Mouse (Mus musculus): ENCODE measurements around the gene Acp6. TPM values are rescaled to one million over a fixed set of nuclear protein-coding genes. Genes with fewer than 3 reads are reported as not detected.

Gene Acp6
- total and polyA plus RNA-seq, 3 experiments, result 10.8 to 12.5 (median 12.1) TPM

DNA sequence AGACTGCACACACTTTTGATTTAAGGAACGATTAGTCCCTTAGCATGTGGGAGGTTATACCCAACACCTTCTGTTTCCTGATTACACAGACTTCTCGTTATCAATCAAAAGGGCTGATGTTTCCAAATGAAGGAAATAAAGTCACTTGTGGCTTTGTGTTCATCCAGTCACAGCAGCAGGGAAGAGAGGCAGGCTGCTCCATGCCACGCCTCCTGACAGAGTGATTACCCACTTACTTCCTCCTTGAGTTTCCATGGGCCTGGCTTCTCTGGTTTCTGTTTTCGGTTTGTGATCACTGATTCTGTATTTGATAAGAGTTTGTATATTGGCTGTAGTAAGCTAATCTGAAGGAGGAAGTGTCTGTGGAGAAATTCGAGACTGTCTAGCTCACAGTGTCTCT is 52.6 kb downstream of the Acp6 start:
- Histone ChIP-seq H3K36me3 (replicated peaks in 1 of 2; ENCODE audit: control insufficient read depth in 1 of 2, insufficient read depth in 1 of 2, low read length in 1 of 2) (peaks cover 63 to 94% of the 10 kb centered on the region in 2 experiments), H3K4me3 (replicated peaks in 1 of 3; ENCODE audit: low read depth in 2 of 3, low read length in 2 of 3, poor library complexity in 1 of 3) (no peak overlapping the region), H3K79me2 (replicated peaks; ENCODE audit: control insufficient read depth, extremely low read depth, insufficient read depth, poor library complexity, severe bottlenecking) (no peaks in the 10 kb centered on the region), H3K9me3 (replicated peaks; ENCODE audit: low read length) (no peaks in the 10 kb centered on the region), H3K27me3 (replicated peaks) (no peaks in the 10 kb centered on the region), H3K4me1 (ENCODE audit: control insufficient read depth in 1 of 2, insufficient read depth in 2 of 2) (peaks cover 0 to 19% of the 10 kb centered on the region in 2 experiments; a peak in 2 of 4 replicates), H3K27ac (ENCODE audit: insufficient read depth, low read depth) (no peak overlapping the region), H3K4me2 (ENCODE audit: insufficient read depth, low read depth, poor library complexity, severe bottlenecking) (no peak overlapping the region), H3K9ac (ENCODE audit: insufficient read depth, low read depth) (no peak overlapping the region)
- in situ Hi-C loops (cut with MboI; ENCODE audit: low pct_ligation_motif_present, low pct_unique_long_range_greater_than_20kb, low sequenced_read_pairs), result no loop called here
- TF ChIP-seq CHD1 (IDR thresholded peaks at IDR 0.05; ENCODE audit: low read depth, low read length) (no peak), USF1 (IDR thresholded peaks at IDR 0.05; ENCODE audit: low read depth, low read length) (no peak), CHD2 (IDR thresholded peaks at IDR 0.05; ENCODE audit: low read length) (no peak), USF2 (conservative IDR thresholded peaks at IDR 0.05; ENCODE audit: low read depth, low read length) (no peak), NELFE (IDR thresholded peaks at IDR 0.05; ENCODE audit: low read depth, low read length) (no peak), BHLHE40 (IDR thresholded peaks at IDR 0.05; ENCODE audit: low read depth, low read length) (no peak), POLR2A (IDR thresholded peaks at IDR 0.05; ENCODE audit: low read depth, low read length) (no peak)
- peak; percentile 46 for DNase-seq (ENCODE audit: extremely low read depth)
- dilution Hi-C loops (cut with MboI; ENCODE audit: extremely low pct_ligation_motif_present, extremely low pct_unique_long_range_greater_than_20kb, low sequenced_read_pairs), result no loop called here

DNA sequence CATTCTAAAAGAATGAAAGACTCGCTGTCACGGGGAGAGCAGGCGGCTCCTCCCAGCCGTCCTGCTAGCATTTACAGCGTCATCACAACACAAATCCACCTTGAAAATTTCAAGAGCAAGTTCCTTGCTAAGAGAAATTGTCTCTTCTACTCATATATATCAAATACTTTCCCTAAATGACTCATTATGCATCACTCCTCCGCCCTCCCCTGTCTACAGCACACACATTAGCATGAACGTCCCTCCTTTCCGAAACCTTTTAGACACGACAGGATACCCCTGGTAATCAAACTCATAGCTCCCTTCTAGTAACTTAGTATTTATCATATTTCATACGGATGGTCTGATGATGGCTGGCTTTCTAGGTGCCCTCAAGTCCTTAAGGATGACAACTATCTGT is 55.3 kb downstream of the Acp6 start:
- Histone ChIP-seq H3K4me1 (ENCODE audit: control insufficient read depth in 1 of 2, insufficient read depth in 2 of 2) (peaks cover 0 to 10% of the 10 kb centered on the region in 2 experiments; a peak in 2 of 4 replicates), H3K27ac (ENCODE audit: insufficient read depth, low read depth) (no peak overlapping the region), H3K36me3 (replicated peaks in 1 of 2; ENCODE audit: control insufficient read depth in 1 of 2, insufficient read depth in 1 of 2, low read length in 1 of 2) (peaks cover 55 to 88% of the 10 kb centered on the region in 2 experiments), H3K4me3 (replicated peaks in 1 of 3; ENCODE audit: low read depth in 2 of 3, low read length in 2 of 3, poor library complexity in 1 of 3) (no peak overlapping the region), H3K9me3 (replicated peaks; ENCODE audit: low read length) (no peaks in the 10 kb centered on the region), H3K4me2 (ENCODE audit: insufficient read depth, low read depth, poor library complexity, severe bottlenecking) (no peak overlapping the region), H3K79me2 (replicated peaks; ENCODE audit: control insufficient read depth, extremely low read depth, insufficient read depth, poor library complexity, severe bottlenecking) (no peaks in the 10 kb centered on the region), H3K27me3 (replicated peaks) (no peaks in the 10 kb centered on the region), H3K9ac (ENCODE audit: insufficient read depth, low read depth) (no peak overlapping the region)
- in situ Hi-C loops (cut with MboI; ENCODE audit: low pct_ligation_motif_present, low pct_unique_long_range_greater_than_20kb, low sequenced_read_pairs) (no loop called here), dilution Hi-C loops (cut with MboI; ENCODE audit: extremely low pct_ligation_motif_present, extremely low pct_unique_long_range_greater_than_20kb, low sequenced_read_pairs) (no loop called here)
- DNase-seq (ENCODE audit: extremely low read depth), result no peak
- TF ChIP-seq TCF12 (IDR thresholded peaks at IDR 0.05; ENCODE audit: low read depth, low read length) (no peak), MAZ (IDR thresholded peaks at IDR 0.05; ENCODE audit: low read depth, low read length) (no peak), RCOR1 (conservative IDR thresholded peaks at IDR 0.05; ENCODE audit: low read depth, low read length) (no peak), ZKSCAN1 (IDR thresholded peaks at IDR 0.05; ENCODE audit: borderline replicate concordance, low read depth, low read length) (no peak)

DNA sequence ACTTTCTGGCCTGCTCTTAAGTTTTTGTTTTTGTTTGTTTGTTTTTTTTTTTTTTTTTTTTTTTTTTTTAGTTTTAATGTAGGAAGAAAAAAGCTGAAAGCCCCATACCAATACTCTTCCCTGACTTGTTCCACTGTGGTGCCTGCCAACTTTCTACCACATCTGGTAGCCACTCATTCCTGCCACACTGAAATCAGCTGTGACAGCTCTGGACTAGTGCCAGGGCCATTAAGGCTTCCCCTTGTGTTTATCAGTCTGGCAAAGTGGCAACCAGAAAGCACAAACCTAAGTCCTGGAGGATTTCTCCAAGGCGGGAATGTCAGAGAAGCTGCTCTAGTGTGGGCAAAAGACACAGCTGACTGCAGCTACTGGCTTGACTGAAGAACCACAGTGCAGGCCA is 55.9 kb downstream of the Acp6 start:
- Histone ChIP-seq H3K27ac (ENCODE audit: insufficient read depth, low read depth) (no peak overlapping the region), H3K4me3 (replicated peaks in 1 of 3; ENCODE audit: low read depth in 2 of 3, low read length in 2 of 3, poor library complexity in 1 of 3) (no peak overlapping the region), H3K9ac (ENCODE audit: insufficient read depth, low read depth) (no peak overlapping the region), H3K4me2 (ENCODE audit: insufficient read depth, low read depth, poor library complexity, severe bottlenecking) (no peak overlapping the region), H3K79me2 (replicated peaks; ENCODE audit: control insufficient read depth, extremely low read depth, insufficient read depth, poor library complexity, severe bottlenecking) (no peaks in the 10 kb centered on the region), H3K36me3 (replicated peaks in 1 of 2; ENCODE audit: control insufficient read depth in 1 of 2, insufficient read depth in 1 of 2, low read length in 1 of 2) (peaks cover 50 to 88% of the 10 kb centered on the region in 2 experiments), H3K9me3 (replicated peaks; ENCODE audit: low read length) (no peaks in the 10 kb centered on the region), H3K27me3 (replicated peaks) (no peaks in the 10 kb centered on the region), H3K4me1 (ENCODE audit: control insufficient read depth in 1 of 2, insufficient read depth in 2 of 2) (peaks cover 0 to 10% of the 10 kb centered on the region in 2 experiments; a peak in 2 of 4 replicates)
- dilution Hi-C loops (cut with MboI; ENCODE audit: extremely low pct_ligation_motif_present, extremely low pct_unique_long_range_greater_than_20kb, low sequenced_read_pairs) (no loop called here), in situ Hi-C loops (cut with MboI; ENCODE audit: low pct_ligation_motif_present, low pct_unique_long_range_greater_than_20kb, low sequenced_read_pairs) (no loop called here)
- no peak for DNase-seq (ENCODE audit: extremely low read depth)
- TF ChIP-seq E2F4 (IDR thresholded peaks at IDR 0.05; ENCODE audit: insufficient replicate concordance, low read depth, low read length) (no peak), EP300 (IDR thresholded peaks at IDR 0.05; ENCODE audit: low read length) (no peak), MEF2A (IDR thresholded peaks at IDR 0.05; ENCODE audit: borderline replicate concordance, low read depth, low read length) (no peak), ZC3H11A (IDR thresholded peaks at IDR 0.05; ENCODE audit: low read depth, low read length) (no peak), TCF12 (IDR thresholded peaks at IDR 0.05; ENCODE audit: low read depth, low read length) (no peak), ETS1 (conservative IDR thresholded peaks at IDR 0.05; ENCODE audit: low read depth, low read length) (no peak), MXI1 (IDR thresholded peaks at IDR 0.05; ENCODE audit: low read depth, low read length) (no peak), USF1 (IDR thresholded peaks at IDR 0.05; ENCODE audit: low read depth, low read length) (no peak), ZKSCAN1 (IDR thresholded peaks at IDR 0.05; ENCODE audit: borderline replicate concordance, low read depth, low read length) (no peak), USF2 (conservative IDR thresholded peaks at IDR 0.05; ENCODE audit: low read depth, low read length) (no peak), MYC (IDR thresholded peaks at IDR 0.05; ENCODE audit: low read depth, low read length) (no peak), POLR2A (IDR thresholded peaks at IDR 0.05; ENCODE audit: low read depth, low read length) (no peak), NELFE (IDR thresholded peaks at IDR 0.05; ENCODE audit: low read depth, low read length) (no peak), MAZ (IDR thresholded peaks at IDR 0.05; ENCODE audit: low read depth, low read length) (no peak)
